Mouse (Mus musculus) right cerebral cortex, postnatal 4 days (tissue): ENCODE results near the gene Gm17657.

Experiments used
- DNase-seq: peaks from one replicate; pipeline ENCODE4 v3.0.0-alpha.2; 2022

Gene Gm17657

DNA sequence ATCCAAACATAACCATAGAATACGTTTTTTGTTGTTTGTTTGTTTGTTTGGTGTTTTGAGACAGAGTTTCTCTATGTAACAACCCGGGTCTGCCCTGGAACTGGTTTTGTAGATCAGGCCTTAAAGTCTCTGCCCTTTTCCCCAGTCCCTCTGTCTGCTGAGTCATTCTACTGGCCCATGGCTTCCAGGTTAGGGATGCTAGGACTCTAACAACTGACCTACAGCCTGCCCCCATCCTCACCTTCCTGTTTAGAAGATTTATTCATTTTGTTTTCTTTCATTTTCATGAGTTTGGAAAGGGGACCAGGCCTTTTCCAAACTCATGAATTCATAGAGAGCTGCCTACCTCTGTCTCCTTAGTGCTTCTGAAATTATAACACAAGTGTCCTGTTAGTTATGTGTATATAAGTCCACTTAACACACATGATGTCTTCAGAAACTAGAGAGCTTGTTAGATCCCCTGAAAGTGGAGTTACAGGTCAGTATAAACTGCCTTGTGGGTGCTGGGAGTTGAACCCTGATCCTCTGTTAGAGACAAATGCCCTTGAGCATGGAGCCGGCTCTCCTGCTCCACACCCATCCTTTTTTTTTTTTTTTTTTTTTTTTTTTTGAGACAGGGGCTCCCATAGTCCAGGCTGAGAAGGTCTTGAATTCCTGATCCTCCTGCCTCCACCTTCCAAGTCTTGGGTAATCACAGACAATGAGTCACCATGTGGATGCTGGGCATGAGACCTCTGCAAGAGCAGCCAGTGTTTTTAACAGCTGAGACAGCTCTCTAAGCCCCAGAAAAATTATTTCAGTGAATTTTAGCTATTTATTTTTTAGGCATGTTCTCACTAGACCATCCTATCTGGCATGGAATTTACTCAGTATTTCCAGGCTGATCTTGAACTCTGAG is 63.9 kb downstream of the Gm17657 start:
- no peak for DNase-seq

GRCm38 (mm10) chr17:29484431-29484830 is 65.0 kb downstream of the Gm17657 start:
- DNase-seq: no peak

GRCm38 (mm10) chr17:29483282-29483681 is 66.2 kb downstream of the Gm17657 start:
- no peak for DNase-seq

GRCm38 (mm10) chr17:29482632-29483031 is 66.8 kb downstream of the Gm17657 start:
- no peak for DNase-seq

DNA sequence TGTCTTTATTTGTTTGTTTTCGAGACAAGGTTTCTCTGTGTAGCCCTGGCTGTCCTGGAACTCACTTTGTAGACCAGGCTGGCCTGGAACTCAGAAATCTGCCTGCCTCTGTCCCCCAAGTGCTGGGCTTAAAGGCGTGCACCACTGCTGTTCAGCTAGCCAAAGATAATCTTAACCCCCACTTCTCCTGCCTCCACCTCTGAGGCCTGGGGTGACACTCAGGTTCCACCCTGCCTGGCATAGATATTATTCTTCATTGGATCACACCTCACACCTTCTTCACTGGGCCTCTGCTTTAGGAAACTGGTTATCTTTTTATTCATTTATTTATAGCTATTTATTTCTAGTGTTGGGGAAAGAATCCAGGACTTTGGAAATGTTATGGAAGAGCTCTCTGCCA is 69.2 kb downstream of the Gm17657 start:
- DNase-seq: no peak

GRCm38 (mm10) chr17:29478271-29478670 is 71.2 kb downstream of the Gm17657 start:
- no peak for DNase-seq

DNA sequence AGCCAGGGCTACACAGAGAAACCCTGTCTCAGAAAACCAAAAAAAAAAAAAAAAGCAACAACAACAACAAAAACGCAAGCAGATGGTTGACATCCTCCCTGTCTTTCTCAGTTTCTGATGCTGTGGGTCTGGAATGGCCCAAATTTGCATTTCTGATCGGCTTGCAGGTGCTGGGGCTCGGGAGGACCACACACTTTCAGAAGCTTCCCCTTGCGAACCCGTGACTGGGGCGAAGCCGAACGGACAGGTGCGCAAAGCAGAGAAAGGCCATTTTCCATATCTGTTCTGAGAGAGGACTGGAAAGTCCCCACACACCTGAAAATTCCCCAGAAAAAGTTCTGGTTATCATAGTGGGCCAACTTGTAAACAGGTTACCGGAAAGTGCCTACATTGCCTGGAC is 72.1 kb downstream of the Gm17657 start:
- no peak for DNase-seq

DNA sequence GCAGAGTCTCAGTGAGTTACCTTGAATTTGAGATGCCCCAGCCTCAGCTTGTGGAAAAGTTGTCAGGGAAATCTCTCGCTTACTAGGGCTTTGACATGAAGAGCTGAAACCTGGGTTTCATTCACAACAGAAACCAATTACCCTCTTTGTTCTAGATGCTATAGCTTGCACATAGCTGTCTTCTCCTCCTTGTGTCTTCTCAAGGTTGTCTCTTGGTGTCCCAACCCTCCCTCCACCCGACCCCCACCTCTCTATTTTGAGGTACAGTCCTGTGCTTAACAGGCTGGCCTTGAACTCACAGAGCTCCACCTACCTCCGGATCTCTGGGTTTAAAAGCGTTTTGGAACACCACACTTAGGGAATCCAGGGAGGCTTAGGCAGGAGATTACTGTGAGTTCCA is 73.0 kb downstream of the Gm17657 start:
- no peak for DNase-seq

GRCm38 (mm10) chr17:29475142-29475541 is 74.3 kb downstream of the Gm17657 start:
- DNase-seq: no peak

- DNase-seq: no peak
These were observed 75.4 kb downstream of the Gm17657 start for GRCm38 (mm10) chr17:29474036-29474435.

- no peak for DNase-seq
These were observed 76.0 kb downstream of the Gm17657 start for GRCm38 (mm10) chr17:29473466-29473865.
